Mouse (Mus musculus): ENCODE measurements around the gene Rap1gap. TPM values are rescaled to one million over a fixed set of nuclear protein-coding genes. Genes with fewer than 3 reads are reported as not detected.
A peak's percentile ranks its signal among the peaks of the same experiment; 100 is the strongest.

Gene Rap1gap
- polyA plus RNA-seq, 1 experiment from 2014 or later = 10.0 TPM

- H3K4me3 ChIP-seq (ENCODE audit: low read depth, low read length) = no peak overlapping the region
- ATAC-seq (ENCODE audit: insufficient read depth, low FRiP score, low TSS enrichment) = no peak
- no peaks in the 10 kb centered on the region for H3K27me3 ChIP-seq (ENCODE audit: control insufficient read depth, insufficient read depth, low read length)
- H3K36me3 ChIP-seq (ENCODE audit: control insufficient read depth, insufficient read depth, low read length) = no peaks in the 10 kb centered on the region
- no peak overlapping the region for H3K27ac ChIP-seq (ENCODE audit: low read depth, low read length)
- H3K9ac ChIP-seq (ENCODE audit: low read length) = no peak overlapping the region
- no peak for DNase-seq (ENCODE audit: low spot score)
- no peak overlapping the region for H3K4me2 ChIP-seq (ENCODE audit: low read depth)
- no peaks in the 10 kb centered on the region for H3K9me3 ChIP-seq (ENCODE audit: control insufficient read depth, low read length)
- H3K4me1 ChIP-seq (ENCODE audit: control insufficient read depth, insufficient read depth, low read length) = no peaks in the 10 kb centered on the region
- 77% methylated on average over 5 of the region's 5 CpGs for WGBS
These were observed 83.1 kb downstream of the Rap1gap start for GRCm38 (mm10) chr4:137747590-137747989.

- WGBS = 83% methylated on average over 4 of the region's 4 CpGs
- ATAC-seq (ENCODE audit: insufficient read depth, low FRiP score, low TSS enrichment) = no peak
- no peak for DNase-seq (ENCODE audit: low spot score)
- H3K4me2 ChIP-seq (ENCODE audit: low read depth) = no peak overlapping the region
- H3K9ac ChIP-seq (ENCODE audit: low read length) = no peak overlapping the region
- no peaks in the 10 kb centered on the region for H3K27me3 ChIP-seq (ENCODE audit: control insufficient read depth, insufficient read depth, low read length)
- H3K4me3 ChIP-seq (ENCODE audit: low read depth, low read length) = no peak overlapping the region
- no peaks in the 10 kb centered on the region for H3K36me3 ChIP-seq (ENCODE audit: control insufficient read depth, insufficient read depth, low read length)
- no peaks in the 10 kb centered on the region for H3K9me3 ChIP-seq (ENCODE audit: control insufficient read depth, low read length)
- no peaks in the 10 kb centered on the region for H3K4me1 ChIP-seq (ENCODE audit: control insufficient read depth, insufficient read depth, low read length)
- no peak overlapping the region for H3K27ac ChIP-seq (ENCODE audit: low read depth, low read length)
These were observed 84.2 kb downstream of the Rap1gap start for GRCm38 (mm10) chr4:137748726-137749125.

GRCm38 (mm10) chr4:137749680-137750079 lies 85.2 kb downstream of the Rap1gap start:
- DNase-seq (ENCODE audit: low spot score) (no peak), ATAC-seq (ENCODE audit: insufficient read depth, low FRiP score, low TSS enrichment) (no peak)
- Histone ChIP-seq H3K9me3 (ENCODE audit: control insufficient read depth, low read length) (no peaks in the 10 kb centered on the region), H3K36me3 (ENCODE audit: control insufficient read depth, insufficient read depth, low read length) (no peaks in the 10 kb centered on the region), H3K4me3 (ENCODE audit: low read depth, low read length) (no peak overlapping the region), H3K27ac (ENCODE audit: low read depth, low read length) (no peak overlapping the region), H3K27me3 (ENCODE audit: control insufficient read depth, insufficient read depth, low read length) (no peaks in the 10 kb centered on the region), H3K9ac (ENCODE audit: low read length) (no peak overlapping the region), H3K4me2 (ENCODE audit: low read depth) (no peak overlapping the region), H3K4me1 (ENCODE audit: control insufficient read depth, insufficient read depth, low read length) (no peaks in the 10 kb centered on the region)
- WGBS = 80% methylated on average over 9 of the region's 9 CpGs

- no peaks in the 10 kb centered on the region for H3K36me3 ChIP-seq (ENCODE audit: control insufficient read depth, insufficient read depth, low read length)
- H3K9me3 ChIP-seq (ENCODE audit: control insufficient read depth, low read length) = no peaks in the 10 kb centered on the region
- WGBS = 86% methylated on average over 9 of the region's 9 CpGs
- ATAC-seq (ENCODE audit: insufficient read depth, low FRiP score, low TSS enrichment) (no peak), DNase-seq (ENCODE audit: low spot score) (no peak)
- H3K4me1 ChIP-seq (ENCODE audit: control insufficient read depth, insufficient read depth, low read length) = no peaks in the 10 kb centered on the region
- H3K27me3 ChIP-seq (ENCODE audit: control insufficient read depth, insufficient read depth, low read length) = no peaks in the 10 kb centered on the region
- no peak overlapping the region for H3K4me2 ChIP-seq (ENCODE audit: low read depth)
- no peak overlapping the region for H3K9ac ChIP-seq (ENCODE audit: low read length)
- H3K27ac ChIP-seq (ENCODE audit: low read depth, low read length) = no peak overlapping the region
- no peak overlapping the region for H3K4me3 ChIP-seq (ENCODE audit: low read depth, low read length)
These were observed 85.6 kb downstream of the Rap1gap start for GRCm38 (mm10) chr4:137750121-137750520.

GRCm38 (mm10) chr4:137751310-137751709 lies 86.8 kb downstream of the Rap1gap start:
- Histone ChIP-seq H3K36me3 (ENCODE audit: control insufficient read depth, insufficient read depth, low read length) (no peaks in the 10 kb centered on the region), H3K9ac (ENCODE audit: low read length) (no peak overlapping the region), H3K4me1 (ENCODE audit: control insufficient read depth, insufficient read depth, low read length) (no peaks in the 10 kb centered on the region), H3K4me2 (ENCODE audit: low read depth) (no peak overlapping the region), H3K4me3 (ENCODE audit: low read depth, low read length) (no peak overlapping the region), H3K9me3 (ENCODE audit: control insufficient read depth, low read length) (no peaks in the 10 kb centered on the region), H3K27me3 (ENCODE audit: control insufficient read depth, insufficient read depth, low read length) (no peaks in the 10 kb centered on the region), H3K27ac (ENCODE audit: low read depth, low read length) (0 out of 2 replicates have a peak overlapping the region, but pooled peaks have one; percentile 8)
- ATAC-seq (ENCODE audit: insufficient read depth, low FRiP score, low TSS enrichment) = no peak
- WGBS = 86% methylated on average over 8 of the region's 8 CpGs
- no peak for DNase-seq (ENCODE audit: low spot score)

- Histone ChIP-seq H3K36me3 (ENCODE audit: control insufficient read depth, insufficient read depth, low read length) (no peaks in the 10 kb centered on the region), H3K4me2 (ENCODE audit: low read depth) (no peak overlapping the region), H3K9ac (ENCODE audit: low read length) (no peak overlapping the region), H3K27me3 (ENCODE audit: control insufficient read depth, insufficient read depth, low read length) (no peaks in the 10 kb centered on the region), H3K9me3 (ENCODE audit: control insufficient read depth, low read length) (no peaks in the 10 kb centered on the region), H3K27ac (ENCODE audit: low read depth, low read length) (0 out of 2 replicates have a peak overlapping the region, but pooled peaks have one; percentile 8), H3K4me3 (ENCODE audit: low read depth, low read length) (no peak overlapping the region), H3K4me1 (ENCODE audit: control insufficient read depth, insufficient read depth, low read length) (no peaks in the 10 kb centered on the region)
- 92% methylated on average over 9 of the region's 9 CpGs for WGBS
- no peak for DNase-seq (ENCODE audit: low spot score)
- no peak for ATAC-seq (ENCODE audit: insufficient read depth, low FRiP score, low TSS enrichment)
These were observed 87.2 kb downstream of the Rap1gap start for GRCm38 (mm10) chr4:137751717-137752116.

- Histone ChIP-seq H3K9ac (ENCODE audit: low read length) (no peak overlapping the region), H3K27ac (ENCODE audit: low read depth, low read length) (no peak overlapping the region)
- no peak for ATAC-seq (ENCODE audit: insufficient read depth, low FRiP score, low TSS enrichment)
These were observed 87.9 kb downstream of the Rap1gap start for GRCm38 (mm10) chr4:137752471-137752870.

GRCm38 (mm10) chr4:137753199-137753598 lies 88.7 kb downstream of the Rap1gap start:
- WGBS = 81% methylated on average over 7 of the region's 7 CpGs
- Histone ChIP-seq H3K36me3 (ENCODE audit: control insufficient read depth, insufficient read depth, low read length) (no peaks in the 10 kb centered on the region), H3K4me1 (ENCODE audit: control insufficient read depth, insufficient read depth, low read length) (no peaks in the 10 kb centered on the region), H3K9me3 (ENCODE audit: control insufficient read depth, low read length) (no peaks in the 10 kb centered on the region), H3K4me2 (ENCODE audit: low read depth) (no peak overlapping the region), H3K4me3 (ENCODE audit: low read depth, low read length) (no peak overlapping the region), H3K27me3 (ENCODE audit: control insufficient read depth, insufficient read depth, low read length) (no peaks in the 10 kb centered on the region), H3K27ac (ENCODE audit: low read depth, low read length) (no peak overlapping the region), H3K9ac (ENCODE audit: low read length) (no peak overlapping the region)
- ATAC-seq (ENCODE audit: insufficient read depth, low FRiP score, low TSS enrichment) = no peak
- DNase-seq (ENCODE audit: low spot score) = no peak

More at GRCm38 (mm10) chr4:137752471-137752870, 87.9 kb downstream of the Rap1gap start:
- no peaks in the 10 kb centered on the region for H3K27me3 ChIP-seq (ENCODE audit: control insufficient read depth, insufficient read depth, low read length)
- DNase-seq (ENCODE audit: low spot score) = no peak
- no peaks in the 10 kb centered on the region for H3K4me1 ChIP-seq (ENCODE audit: control insufficient read depth, insufficient read depth, low read length)
- WGBS = 89% methylated on average over 15 of the region's 15 CpGs
- H3K9me3 ChIP-seq (ENCODE audit: control insufficient read depth, low read length) = no peaks in the 10 kb centered on the region
- no peak overlapping the region for H3K4me3 ChIP-seq (ENCODE audit: low read depth, low read length)
- H3K4me2 ChIP-seq (ENCODE audit: low read depth) = no peak overlapping the region
- no peaks in the 10 kb centered on the region for H3K36me3 ChIP-seq (ENCODE audit: control insufficient read depth, insufficient read depth, low read length)

GRCm38 (mm10) chr4:137754446-137754845 lies 89.9 kb downstream of the Rap1gap start:
- ATAC-seq (ENCODE audit: insufficient read depth, low FRiP score, low TSS enrichment) (no peak), DNase-seq (ENCODE audit: low spot score) (no peak)
- WGBS = 89% methylated on average over 2 of the region's 2 CpGs
- H3K9me3 ChIP-seq (ENCODE audit: control insufficient read depth, low read length) = no peaks in the 10 kb centered on the region
- H3K27ac ChIP-seq (ENCODE audit: low read depth, low read length) = no peak overlapping the region
- no peak overlapping the region for H3K4me2 ChIP-seq (ENCODE audit: low read depth)
- H3K36me3 ChIP-seq (ENCODE audit: control insufficient read depth, insufficient read depth, low read length) = no peaks in the 10 kb centered on the region
- no peak overlapping the region for H3K9ac ChIP-seq (ENCODE audit: low read length)
- H3K4me1 ChIP-seq (ENCODE audit: control insufficient read depth, insufficient read depth, low read length) = no peaks in the 10 kb centered on the region
- no peak overlapping the region for H3K4me3 ChIP-seq (ENCODE audit: low read depth, low read length)
- H3K27me3 ChIP-seq (ENCODE audit: control insufficient read depth, insufficient read depth, low read length) = no peaks in the 10 kb centered on the region
